Mouse (Mus musculus) heart, embryonic 15.5 days (tissue): ENCODE results near the gene Rpgrip1l. TPM values are rescaled to one million over a fixed set of nuclear protein-coding genes. Genes with fewer than 3 reads are reported as not detected.
A peak's percentile ranks its signal among the peaks of the same experiment; 100 is the strongest.

Source experiments
- ATAC-seq: fragments of 200-750 bp; cut with Nextera tagmentation; replicated peaks from 2 replicates; pipeline ENCODE4 v1.8.0; 2017; ENCODE audit warnings: low read depth, moderate TSS enrichment; ENCODE audit not compliant: insufficient number of reproducible peaks, insufficient read depth, low FRiP score
- H3K27ac ChIP-seq: fragments of 300-500 bp; sonication (generic); 2 replicates; pipeline ENCODE4 v1.5.1; 2015; ENCODE audit warnings: mild to moderate bottlenecking, inconsistent platforms
- H3K27me3 ChIP-seq: fragments of 300-500 bp; sonication (generic); 2 replicates; pipeline ENCODE4 v1.6.1; 2015; ENCODE audit warnings: inconsistent platforms
- H3K36me3 ChIP-seq: fragments of 300-500 bp; sonication (generic); 2 replicates; pipeline ENCODE4 v1.6.1; 2015; ENCODE audit warnings: mild to moderate bottlenecking, inconsistent platforms
- H3K4me1 ChIP-seq: fragments of 300-500 bp; sonication (generic); replicated peaks from 2 replicates; pipeline ENCODE4 v1.6.1; 2015; ENCODE audit warnings: inconsistent platforms
- H3K4me2 ChIP-seq: fragments of 300-500 bp; sonication (generic); 2 replicates; pipeline ENCODE4 v1.6.1; 2015; ENCODE audit warnings: inconsistent platforms, mild to moderate bottlenecking, moderate library complexity
- H3K4me3 ChIP-seq: fragments of 300-500 bp; sonication (generic); 2 replicates; pipeline ENCODE4 v1.5.1; 2015; ENCODE audit warnings: mild to moderate bottlenecking, inconsistent platforms
- H3K9ac ChIP-seq: fragments of 300-500 bp; sonication (generic); 2 replicates; pipeline ENCODE4 v1.6.1; 2015; ENCODE audit warnings: mild to moderate bottlenecking, inconsistent platforms
- H3K9me3 ChIP-seq: fragments of 300-500 bp; sonication (generic); replicated peaks from 2 replicates; pipeline ENCODE4 v1.6.1; 2016; ENCODE audit warnings: inconsistent platforms
- WGBS: fragments of 180-500 bp; shearing (Covaris S2); methylation state at CpG from one replicate; pipeline ENCODE4 v1.1.7; 2015; ENCODE audit warnings: mixed read lengths; 5-methylcytosine and 5-hydroxymethylcytosine counted together
- polyA plus RNA-seq: library from polyadenylated mRNA; unstranded; fragments of >200 nt; fragmentation: Nextera tagmentation; extraction: Ambion mirVana; gene quantifications from 2 replicates; pipeline ENCODE4 v1.2.1, GENCODE M21; 2015

Rpgrip1l gene
- polyA plus RNA-seq: 5.4 and 6.8 TPM in 2 replicates

DNA sequence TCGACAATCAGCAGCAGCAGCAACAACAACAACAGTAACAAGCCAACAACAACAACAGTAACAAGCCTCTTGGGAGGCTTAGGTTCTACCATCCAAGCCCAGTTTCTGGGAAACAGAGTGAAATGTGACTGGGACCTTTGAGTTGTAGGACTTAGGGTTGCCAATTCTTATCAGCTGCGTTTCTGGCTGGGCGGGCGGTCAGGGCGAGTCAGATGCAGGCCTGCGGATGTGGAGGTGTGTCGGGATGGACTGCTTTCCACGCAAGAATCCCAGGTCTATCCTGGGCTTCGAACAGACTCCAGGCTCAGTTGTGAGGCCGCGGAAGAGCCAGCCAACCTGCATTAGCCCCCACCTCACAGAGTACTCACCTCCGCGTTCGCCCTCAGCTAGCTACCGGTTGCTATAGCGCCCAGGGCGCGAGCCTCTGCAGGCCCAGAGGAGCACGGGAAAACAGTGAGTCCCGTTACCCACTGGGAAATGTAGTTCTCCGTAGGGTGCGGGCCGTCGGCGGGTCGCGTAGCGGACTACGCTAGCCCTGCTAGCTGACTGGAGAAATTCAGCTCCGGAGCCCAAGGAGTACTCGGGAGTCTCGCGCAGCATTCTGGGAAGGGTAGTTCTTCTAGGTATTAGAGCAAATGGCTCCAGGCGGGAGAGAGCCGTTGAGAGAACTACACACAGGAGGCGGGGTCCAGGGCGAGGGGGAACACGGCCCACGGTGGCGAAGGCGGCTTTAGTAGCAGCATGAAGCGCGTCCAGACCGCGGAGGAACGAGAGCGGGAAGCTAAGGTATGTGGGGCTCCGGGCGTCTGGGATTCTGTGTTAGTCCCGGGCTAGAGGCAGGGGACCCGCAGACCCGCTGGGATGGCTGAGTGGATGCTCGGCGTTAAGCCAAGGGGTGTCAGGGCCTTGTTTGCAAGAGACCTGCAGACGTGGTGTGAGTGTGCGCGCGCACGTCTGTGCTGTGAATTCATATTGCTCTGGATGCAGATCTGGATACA is at the start of gene Rpgrip1l, which contains the start of gene Fto:
Gene Rpgrip1l, minus strand, starts transcription at position 428 of the 998 bp plus-strand sequence.
Gene Fto, plus strand, starts transcription at position 691 of the 998 bp plus-strand sequence.
- WGBS: under 1% methylated on average over 59 of the region's 59 CpGs
- Histone ChIP-seq H3K4me2 (peak within 1 kb of the TSS; percentile 76), H3K27me3 (no peaks in the 10 kb centered on the region), H3K36me3 (peaks cover 3% of the 10 kb centered on the region; the same call in 1 of the 2 replicates), H3K9ac (peak within 1 kb of the TSS; percentile 76), H3K27ac (peak within 1 kb of the TSS; percentile 70), H3K9me3 (no peaks in the 10 kb centered on the region), H3K4me1 (peaks cover 18% of the 10 kb centered on the region), H3K4me3 (peak within 1 kb of the TSS; percentile 63)
- ATAC-seq: peak; percentile 99

DNA sequence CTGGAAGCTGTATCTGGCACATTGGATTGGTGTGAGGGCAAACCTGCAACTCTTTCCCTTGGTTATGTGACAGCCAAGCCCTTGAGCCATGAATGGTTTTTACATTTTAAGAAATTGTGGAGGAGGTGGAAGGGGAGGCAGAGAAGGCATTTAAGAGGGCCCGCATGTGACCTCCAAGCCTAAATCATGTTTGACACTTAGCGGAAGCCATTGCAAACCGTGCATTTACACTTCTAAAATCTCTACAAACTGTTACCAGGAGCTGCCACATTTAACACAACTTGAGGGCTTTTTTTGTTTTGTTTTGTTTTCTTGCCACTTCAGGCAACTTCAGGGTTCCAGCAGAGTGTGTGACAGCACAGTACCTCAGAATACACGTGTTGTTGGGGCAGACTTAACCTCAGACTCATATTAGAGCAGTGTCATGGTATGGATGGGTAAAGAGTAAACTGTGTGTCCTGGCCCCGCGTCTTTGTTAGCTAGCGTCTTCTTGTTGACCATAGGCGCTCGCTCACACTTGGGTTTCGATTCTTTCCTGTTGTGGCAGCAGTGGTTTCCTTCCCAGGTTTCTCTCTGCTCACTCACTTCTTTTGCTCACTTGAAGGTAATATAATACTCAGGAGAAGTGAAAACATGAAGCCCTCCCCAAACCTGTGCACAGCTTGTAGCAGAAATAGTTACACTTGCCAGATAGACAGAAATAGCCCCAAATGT is 47.7 kb upstream of the Rpgrip1l start:
- Histone ChIP-seq H3K9ac (no peak overlapping the region), H3K4me3 (no peak overlapping the region), H3K27ac (peak overlapping the region; percentile 29; the same call in 1 of the 2 replicates), H3K9me3 (no peaks in the 10 kb centered on the region), H3K27me3 (no peaks in the 10 kb centered on the region), H3K36me3 (no peaks in the 10 kb centered on the region), H3K4me2 (no peak overlapping the region), H3K4me1 (peaks cover 39% of the 10 kb centered on the region)
- no peak for ATAC-seq
- 85% methylated on average over 10 of the region's 10 CpGs for WGBS

DNA sequence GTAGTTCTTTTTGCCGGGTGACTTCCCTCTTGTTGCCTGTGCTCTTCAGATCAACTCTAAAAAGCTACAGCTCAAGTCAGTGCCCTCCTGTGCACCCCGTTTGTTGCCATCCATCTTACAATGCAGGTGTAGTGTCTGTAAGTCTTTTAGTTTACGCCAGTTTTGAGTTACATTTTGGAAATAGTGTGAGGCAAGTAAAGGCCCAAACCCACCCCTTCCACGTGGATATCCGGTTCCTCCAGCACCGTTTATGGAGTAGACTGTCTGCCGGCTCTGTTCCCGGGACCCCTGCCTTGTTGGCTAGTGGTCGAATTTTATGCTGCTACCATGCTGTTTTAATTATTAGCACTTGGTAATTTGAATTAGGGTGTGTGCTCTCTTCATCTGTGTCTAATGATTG is 46.4 kb upstream of the Rpgrip1l start:
- no peak overlapping the region for H3K4me2 ChIP-seq
- H3K9ac ChIP-seq: no peak overlapping the region
- H3K27me3 ChIP-seq: no peaks in the 10 kb centered on the region
- peaks cover 31% of the 10 kb centered on the region for H3K4me1 ChIP-seq
- no peak overlapping the region for H3K27ac ChIP-seq
- WGBS: 80% methylated on average over 9 of the region's 9 CpGs
- H3K36me3 ChIP-seq: no peaks in the 10 kb centered on the region
- no peaks in the 10 kb centered on the region for H3K9me3 ChIP-seq
- H3K4me3 ChIP-seq: no peak overlapping the region
- no peak for ATAC-seq

- no peak overlapping the region for H3K9ac ChIP-seq
- H3K4me2 ChIP-seq: no peak overlapping the region
- no peaks in the 10 kb centered on the region for H3K9me3 ChIP-seq
- no peaks in the 10 kb centered on the region for H3K27me3 ChIP-seq
- no peak for ATAC-seq
- no peak overlapping the region for H3K27ac ChIP-seq
- WGBS: 80% methylated on average over 5 of the region's 5 CpGs
- peaks cover 20% of the 10 kb centered on the region for H3K4me1 ChIP-seq
- no peak overlapping the region for H3K4me3 ChIP-seq
- no peaks in the 10 kb centered on the region for H3K36me3 ChIP-seq
These were observed 45.0 kb upstream of the Rpgrip1l start for GRCm38 (mm10) chr8:91358016-91358415.

DNA sequence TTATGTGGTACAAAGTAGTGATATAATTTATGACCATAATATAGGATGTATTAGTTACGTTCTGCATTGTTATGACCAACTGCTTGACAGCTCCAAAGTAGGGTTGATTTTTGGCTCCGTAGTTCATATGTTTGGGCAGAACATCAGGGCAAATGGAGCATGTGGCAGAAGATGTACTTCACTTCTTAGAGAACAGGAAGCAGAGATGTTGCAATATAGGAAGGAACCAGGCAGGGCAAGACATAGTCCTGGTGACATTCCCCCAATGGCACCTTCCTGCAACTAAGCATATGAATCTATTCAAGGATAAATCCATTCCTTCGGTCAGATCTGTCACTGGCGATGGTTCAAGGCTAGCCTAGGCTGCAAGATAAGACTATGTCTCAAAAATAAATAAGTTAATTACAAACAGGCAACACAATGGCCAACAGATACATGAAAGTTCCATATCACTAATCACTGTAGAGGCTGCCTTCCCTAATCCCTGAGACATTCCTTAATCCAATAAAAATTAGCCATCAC is 44.5 kb upstream of the Rpgrip1l start:
- H3K4me1 ChIP-seq: peaks cover 16% of the 10 kb centered on the region
- no peak for ATAC-seq
- H3K9me3 ChIP-seq: no peaks in the 10 kb centered on the region
- no peaks in the 10 kb centered on the region for H3K36me3 ChIP-seq
- WGBS: 85% methylated on average over 4 of the region's 4 CpGs
- no peaks in the 10 kb centered on the region for H3K27me3 ChIP-seq
- no peak overlapping the region for H3K4me3 ChIP-seq
- no peak overlapping the region for H3K27ac ChIP-seq
- no peak overlapping the region for H3K9ac ChIP-seq
- H3K4me2 ChIP-seq: no peak overlapping the region

DNA sequence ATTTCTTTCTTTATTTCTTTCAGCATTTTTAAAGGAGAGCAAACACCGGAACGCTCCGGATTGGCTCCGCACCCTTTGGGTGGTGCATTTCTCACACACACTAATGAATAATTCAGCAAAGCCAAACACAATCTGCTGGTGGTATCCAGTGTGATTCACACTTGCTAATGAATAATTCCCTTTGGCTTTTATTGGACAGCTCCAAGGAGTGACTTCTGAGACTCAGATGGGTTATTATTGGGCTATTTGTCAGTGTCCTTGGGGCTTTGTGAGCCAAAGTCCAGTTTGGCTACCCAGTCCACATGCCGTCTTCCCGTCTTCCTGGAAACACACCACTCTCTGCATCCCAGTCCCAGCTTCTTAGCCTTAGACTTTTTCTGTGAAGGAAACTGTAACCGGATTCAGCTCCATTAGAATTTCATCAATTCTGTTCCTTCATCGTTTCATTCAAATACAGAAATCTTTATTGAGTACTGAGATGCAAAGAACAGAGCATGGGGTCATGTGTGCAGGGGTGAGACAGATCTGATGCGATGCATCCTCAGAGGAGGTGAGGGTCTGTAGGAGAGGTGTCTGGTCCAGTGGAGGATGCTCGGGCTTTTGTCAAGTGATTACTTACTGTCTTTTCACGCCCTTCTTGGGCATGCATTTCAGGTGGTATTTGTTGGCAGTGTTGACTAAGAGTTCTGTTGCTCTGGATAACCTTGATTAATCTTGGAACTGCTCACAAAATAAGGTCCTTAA is 43.1 kb upstream of the Rpgrip1l start:
- Histone ChIP-seq H3K4me1 (peaks cover 14% of the 10 kb centered on the region), H3K9ac (no peak overlapping the region), H3K27me3 (no peaks in the 10 kb centered on the region), H3K27ac (no peak overlapping the region), H3K9me3 (no peaks in the 10 kb centered on the region), H3K36me3 (no peaks in the 10 kb centered on the region), H3K4me2 (no peak overlapping the region), H3K4me3 (no peak overlapping the region)
- no peak for ATAC-seq
- WGBS: 90% methylated on average over 11 of the region's 11 CpGs

- 60% methylated on average over 10 of the region's 10 CpGs for WGBS
- no peaks in the 10 kb centered on the region for H3K36me3 ChIP-seq
- no peak overlapping the region for H3K9ac ChIP-seq
- H3K4me3 ChIP-seq: no peak overlapping the region
- H3K4me2 ChIP-seq: no peak overlapping the region
- no peaks in the 10 kb centered on the region for H3K9me3 ChIP-seq
- H3K27me3 ChIP-seq: no peaks in the 10 kb centered on the region
- no peak overlapping the region for H3K27ac ChIP-seq
- no peak for ATAC-seq
- H3K4me1 ChIP-seq: peaks cover 15% of the 10 kb centered on the region
These were observed 42.3 kb upstream of the Rpgrip1l start for GRCm38 (mm10) chr8:91355301-91355905.

DNA sequence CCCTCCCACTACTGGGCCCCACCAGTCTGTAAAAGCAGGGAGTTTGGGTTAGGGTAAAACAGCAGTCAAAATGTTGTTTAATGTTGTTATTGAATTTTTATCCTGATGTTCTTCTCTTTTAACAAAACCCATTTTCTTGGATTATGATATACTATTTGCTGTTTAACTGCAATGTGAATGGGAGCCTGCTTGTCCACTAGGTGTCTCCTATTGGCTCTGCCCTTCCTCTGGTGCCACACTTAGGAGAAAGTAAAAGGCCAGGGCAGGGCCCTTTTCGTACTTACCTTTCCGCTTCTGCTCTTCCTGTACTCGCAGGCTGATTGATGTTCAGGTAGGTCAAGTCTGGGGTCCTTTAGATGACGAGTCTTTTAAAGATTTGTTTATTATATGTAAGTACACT is 40.8 kb upstream of the Rpgrip1l start:
- no peak overlapping the region for H3K4me2 ChIP-seq
- no peaks in the 10 kb centered on the region for H3K27me3 ChIP-seq
- ATAC-seq: no peak
- no peak overlapping the region for H3K9ac ChIP-seq
- peaks cover 19% of the 10 kb centered on the region for H3K4me1 ChIP-seq
- WGBS: 82% methylated on average over 4 of the region's 4 CpGs
- H3K4me3 ChIP-seq: no peak overlapping the region
- H3K9me3 ChIP-seq: no peaks in the 10 kb centered on the region
- H3K27ac ChIP-seq: no peak overlapping the region
- no peaks in the 10 kb centered on the region for H3K36me3 ChIP-seq

- no peaks in the 10 kb centered on the region for H3K36me3 ChIP-seq
- ATAC-seq: 0 out of 2 replicates have a peak, but pooled peaks have one; percentile 31
- no peaks in the 10 kb centered on the region for H3K27me3 ChIP-seq
- no peak overlapping the region for H3K4me3 ChIP-seq
- no peak overlapping the region for H3K9ac ChIP-seq
- H3K4me2 ChIP-seq: no peak overlapping the region
- WGBS: 66% methylated on average over 5 of the region's 5 CpGs
- H3K27ac ChIP-seq: no peak overlapping the region
- H3K9me3 ChIP-seq: no peaks in the 10 kb centered on the region
- H3K4me1 ChIP-seq: peaks cover 24% of the 10 kb centered on the region
These were observed 40.0 kb upstream of the Rpgrip1l start for GRCm38 (mm10) chr8:91353062-91353461.

GRCm38 (mm10) chr8:91352598-91352997 is 39.5 kb upstream of the Rpgrip1l start:
- no peak overlapping the region for H3K27ac ChIP-seq
- H3K9me3 ChIP-seq: no peaks in the 10 kb centered on the region
- 81% methylated on average over 3 of the region's 3 CpGs for WGBS
- no peaks in the 10 kb centered on the region for H3K27me3 ChIP-seq
- H3K4me1 ChIP-seq: peaks cover 29% of the 10 kb centered on the region
- no peak overlapping the region for H3K9ac ChIP-seq
- ATAC-seq: no peak
- no peaks in the 10 kb centered on the region for H3K36me3 ChIP-seq
- H3K4me2 ChIP-seq: no peak overlapping the region
- no peak overlapping the region for H3K4me3 ChIP-seq
